In the genomic region with DNA sequence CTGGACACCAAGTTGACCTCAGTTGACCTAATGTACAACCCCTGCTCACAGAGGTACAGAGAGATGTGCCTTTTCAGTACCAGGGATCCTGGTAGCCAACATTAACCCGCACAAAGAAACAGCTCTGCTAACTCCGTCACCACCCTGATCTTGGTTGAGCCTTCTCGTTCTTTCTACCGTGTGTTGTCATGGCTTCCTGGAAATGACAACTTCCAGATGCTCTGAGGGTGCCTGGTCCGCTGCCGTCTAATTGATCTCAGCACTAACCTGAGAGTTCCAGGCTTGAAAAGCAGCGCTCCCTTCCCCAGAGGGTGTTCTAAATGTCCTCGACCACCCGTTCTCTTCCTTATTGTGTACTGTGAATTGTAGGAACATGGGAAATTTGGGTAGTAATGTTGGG, we compare ENCODE assay signal across 16 mouse cellular contexts.
"Had no signal": no experiment of that assay in that cellular context is flagged by ENCODE, and none has a peak within 500 bp of the region (broad histone marks: within the 10 kb centered on the region; RNA-seq: fewer than 3 reads in every experiment).

No protein-coding gene starts in this region.

- ATAC-seq: liver, postnatal 0 days; lung, postnatal 0 days; midbrain, embryonic 13.5 days had no signal

- H3K9me3 ChIP-seq: limb, embryonic 12.5 days; limb, embryonic 15.5 days; midbrain, embryonic 13.5 days had no signal

- H3K4me2 ChIP-seq: limb, embryonic 12.5 days; limb, embryonic 15.5 days; liver, embryonic 11.5 days; lung, embryonic 14.5 days; midbrain, embryonic 13.5 days had no signal

- H3K27me3 ChIP-seq: limb, embryonic 12.5 days; limb, embryonic 15.5 days; midbrain, embryonic 13.5 days had no signal

- H3K27ac ChIP-seq: kidney, postnatal 0 days; limb, embryonic 12.5 days; limb, embryonic 15.5 days; liver, embryonic 14.5 days; macrophage; midbrain, embryonic 13.5 days; stomach, postnatal 0 days had no signal

- H3K4me3 ChIP-seq: limb, embryonic 12.5 days; limb, embryonic 15.5 days; midbrain, embryonic 13.5 days had no signal

- H3K9ac ChIP-seq: limb, embryonic 12.5 days; limb, embryonic 15.5 days; liver, embryonic 14.5 days; liver, postnatal 0 days; lung, embryonic 14.5 days; midbrain, embryonic 13.5 days had no signal

- DNase-seq: kidney, adult 2 months; kidney, postnatal 25 days; liver, postnatal 0 days; lung, embryonic 14.5 days; thymus, adult 2 months; thymus, postnatal 14 days; thymus, postnatal 4 days had no signal

- H3K36me3 ChIP-seq: limb, embryonic 15.5 days had no signal
